Comparison of ENCODE assay signal across 8 mouse cellular contexts in genomic region chr9:77546010-77546409, GRCm38 (mm10). TPM values are rescaled to one million over a fixed set of nuclear protein-coding genes. Genes with fewer than 3 reads are reported as not detected.
A peak's percentile ranks its signal among the peaks of the same experiment; 100 is the strongest.
DNase-seq lines count a peak whose midpoint lies in the region; ATAC-seq and TF ChIP-seq lines count a peak whose summit lies in the region.
"Had no signal": no experiment of that assay in that cellular context is flagged by ENCODE, and none has a peak within 500 bp of the region (broad histone marks: within the 10 kb centered on the region; RNA-seq: fewer than 3 reads in every experiment).

No protein-coding gene starts in this region.

- no peaks in the 10 kb centered on the region for H3K36me3 ChIP-seq in lung, embryonic 14.5 days (ENCODE audit: insufficient read depth)
- no peaks in the 10 kb centered on the region for H3K36me3 ChIP-seq in embryonic facial prominence, embryonic 10.5 days (replicated peaks)
- no peaks in the 10 kb centered on the region for H3K36me3 ChIP-seq in kidney, embryonic 15.5 days
- H3K36me3 ChIP-seq in stomach, embryonic 16.5 days (ENCODE audit: control insufficient read depth, insufficient read depth, low read length) = no peaks in the 10 kb centered on the region

- no peak overlapping the region for H3K27ac ChIP-seq in lung, embryonic 14.5 days (ENCODE audit: low read depth)
- no peak overlapping the region for H3K27ac ChIP-seq in embryonic facial prominence, embryonic 10.5 days (replicated peaks)
- H3K27ac ChIP-seq in kidney, embryonic 15.5 days = peak overlapping the region; percentile 90; the same call in 1 of the 2 replicates
- H3K27ac ChIP-seq in stomach, embryonic 16.5 days (ENCODE audit: low read length) = no peak overlapping the region

- DNase-seq in lung, embryonic 14.5 days = peak; percentile 53
- no peak for DNase-seq in lung, postnatal 14 days
- no peak for DNase-seq in embryonic facial prominence, embryonic 10.5 days (ENCODE audit: low spot score)
- DNase-seq in right cerebral cortex, postnatal 36 days (ENCODE audit: low spot score in 2 of 2) = no peak
- DNase-seq in retina, embryonic 14.5 days (ENCODE audit: low spot score) = no peak
- DNase-seq: cerebellum, adult 18-20 months had no signal

- H3K27me3 ChIP-seq in lung, embryonic 14.5 days (ENCODE audit: insufficient read depth, low read length) = no peaks in the 10 kb centered on the region
- 0 out of 2 replicates have a peak, but pooled peaks cover 4% of the 10 kb centered on the region for H3K27me3 ChIP-seq in embryonic facial prominence, embryonic 10.5 days (replicated peaks; ENCODE audit: low read depth, poor library complexity, severe bottlenecking)
- H3K27me3 ChIP-seq in kidney, embryonic 15.5 days = no peaks in the 10 kb centered on the region
- no peaks in the 10 kb centered on the region for H3K27me3 ChIP-seq in stomach, embryonic 16.5 days (ENCODE audit: control insufficient read depth, insufficient read depth, low read length)

- ATAC-seq in lung, embryonic 14.5 days (ENCODE audit: insufficient read depth) = no peak
- ATAC-seq in kidney, embryonic 15.5 days (replicated peaks; ENCODE audit: low FRiP score) = no peak
- no peak for ATAC-seq in stomach, embryonic 16.5 days (ENCODE audit: insufficient read depth, low FRiP score)

- H3K4me3 ChIP-seq in lung, embryonic 14.5 days (ENCODE audit: low read depth, low read length) = no peak overlapping the region
- H3K4me3 ChIP-seq in embryonic facial prominence, embryonic 10.5 days = peak overlapping the region; percentile 88; the same call in 1 of the 2 replicates
- 0 out of 2 replicates have a peak overlapping the region, but pooled peaks have one; percentile 68 for H3K4me3 ChIP-seq in kidney, embryonic 15.5 days (replicated peaks)
- H3K4me3 ChIP-seq in stomach, embryonic 16.5 days (replicated peaks; ENCODE audit: low read length) = no peak overlapping the region

- peak; percentile 54 for TF ChIP-seq CTCF in lung, embryonic 14.5 days (IDR thresholded peaks at IDR 0.05; ENCODE audit: low read depth)

- H3K4me1 ChIP-seq in lung, embryonic 14.5 days (ENCODE audit: insufficient read depth) = no peaks in the 10 kb centered on the region
- H3K4me1 ChIP-seq in embryonic facial prominence, embryonic 10.5 days = peaks cover 33% of the 10 kb centered on the region
- peaks cover 42% of the 10 kb centered on the region for H3K4me1 ChIP-seq in kidney, embryonic 15.5 days
- peaks cover 20% of the 10 kb centered on the region; the same call in 1 of the 2 replicates for H3K4me1 ChIP-seq in stomach, embryonic 16.5 days (ENCODE audit: control insufficient read depth, insufficient read depth, low read length)

- H3K4me2 ChIP-seq in lung, embryonic 14.5 days = no peak overlapping the region
- H3K4me2 ChIP-seq in kidney, embryonic 15.5 days = peak overlapping the region; percentile 95
- H3K4me2 ChIP-seq in stomach, embryonic 16.5 days (ENCODE audit: low read depth, low read length) = peak overlapping the region; percentile 86; the same call in 1 of the 2 replicates

- 45% methylated on average over 3 of the region's 3 CpGs for WGBS in lung, embryonic 14.5 days
- WGBS in embryonic facial prominence, embryonic 10.5 days = 50% methylated on average over 3 of the region's 3 CpGs
- 53% methylated on average over 3 of the region's 3 CpGs for WGBS in kidney, embryonic 15.5 days
- WGBS in stomach, embryonic 16.5 days = 41% methylated on average over 3 of the region's 3 CpGs

- H3K9me3 ChIP-seq in lung, embryonic 14.5 days (ENCODE audit: low read depth, low read length) = no peaks in the 10 kb centered on the region
- no peaks in the 10 kb centered on the region for H3K9me3 ChIP-seq in embryonic facial prominence, embryonic 10.5 days
- H3K9me3 ChIP-seq in kidney, embryonic 15.5 days (replicated peaks) = no peaks in the 10 kb centered on the region
- no peaks in the 10 kb centered on the region for H3K9me3 ChIP-seq in stomach, embryonic 16.5 days (replicated peaks; ENCODE audit: control insufficient read depth, low read length)

- no peak overlapping the region for H3K9ac ChIP-seq in lung, embryonic 14.5 days
- H3K9ac ChIP-seq in kidney, embryonic 15.5 days = no peak overlapping the region
- H3K9ac ChIP-seq in stomach, embryonic 16.5 days (ENCODE audit: low read length) = no peak overlapping the region

RNA-seq across cellular contexts. Expression of gene Lrrc1, which starts 1.3 kb away (rescaled TPM):
- 9.3 and 9.5 TPM in 2 replicates for polyA plus RNA-seq in lung, embryonic 14.5 days (2014; fragmentation: Nextera tagmentation; extraction: Ambion mirVana)
- polyA plus RNA-seq in embryonic facial prominence, embryonic 10.5 days (2016; fragmentation: Nextera tagmentation; extraction: Ambion mirVana) = 8.4 and 8.7 TPM in 2 replicates
- 16.7 and 18.8 TPM in 2 replicates for polyA plus RNA-seq in kidney, embryonic 15.5 days (2015; fragmentation: Nextera tagmentation; extraction: Ambion mirVana)
- polyA plus RNA-seq in stomach, embryonic 16.5 days (2015; fragmentation: Nextera tagmentation; extraction: Ambion mirVana) = 17.7 and 19.2 TPM in 2 replicates

Comparison
In these comparisons a context has a peak if more than half of its experiments do, and no peak if none do; other contexts are left out.
1. H3K4me3 ChIP-seq: peak in embryonic facial prominence, embryonic 10.5 days (single experiment) and kidney, embryonic 15.5 days (single experiment); none in lung, embryonic 14.5 days (single experiment) and stomach, embryonic 16.5 days (single experiment).